Mouse (Mus musculus): ENCODE data around the gene Trp53. TPM values are rescaled to one million over a fixed set of nuclear protein-coding genes. Genes with fewer than 3 reads are reported as not detected.

The Trp53 gene
- polyA plus RNA-seq, 1 experiment from 2014 or later = 175 TPM

DNA sequence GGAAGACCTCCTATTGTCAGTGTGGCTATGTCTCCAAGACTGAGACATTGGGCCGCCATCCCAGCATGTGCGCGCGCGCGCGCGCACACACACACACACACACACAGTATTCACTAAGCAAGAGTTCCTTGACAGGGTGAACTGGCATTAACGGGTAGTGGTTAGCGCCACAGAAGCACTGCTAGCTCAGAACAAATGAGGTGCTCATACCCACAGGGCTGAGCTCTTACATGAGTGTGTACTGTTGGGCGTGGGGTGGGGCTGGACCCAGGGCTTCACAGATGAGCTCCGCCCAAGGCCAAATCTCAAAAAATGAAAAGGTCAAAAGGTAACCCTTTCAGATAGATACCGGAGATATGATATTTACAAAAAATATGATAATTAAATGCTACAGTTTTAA, 4.8 kb downstream of the Trp53 start:
- WGBS = 94% methylated on average over 13 of the region's 13 CpGs
- H3K9me3 ChIP-seq = no peaks in the 10 kb centered on the region
- H3K4me1 ChIP-seq (replicated peaks) = peaks cover 11% of the 10 kb centered on the region
- no peak overlapping the region for H3K4me2 ChIP-seq
- no peaks in the 10 kb centered on the region for H3K27me3 ChIP-seq
- H3K9ac ChIP-seq (replicated peaks) = no peak overlapping the region
- H3K27ac ChIP-seq = no peak overlapping the region
- H3K36me3 ChIP-seq = peaks cover 57% of the 10 kb centered on the region
- no peak for ATAC-seq (ENCODE audit: insufficient number of reproducible peaks, insufficient read depth, low FRiP score, low TSS enrichment, low read depth)
- no peak overlapping the region for H3K4me3 ChIP-seq (replicated peaks)

GRCm38 (mm10) chr11:69585718-69586325, 5.7 kb downstream of the Trp53 start:
- no peak for ATAC-seq (ENCODE audit: insufficient number of reproducible peaks, insufficient read depth, low FRiP score, low TSS enrichment, low read depth)
- H3K27me3 ChIP-seq = no peaks in the 10 kb centered on the region
- H3K4me2 ChIP-seq = no peak overlapping the region
- H3K36me3 ChIP-seq = peaks cover 66% of the 10 kb centered on the region
- no peaks in the 10 kb centered on the region for H3K9me3 ChIP-seq
- whole genome bisulfite sequencing = 82% methylated on average over 7 of the region's 7 CpGs
- H3K4me3 ChIP-seq (replicated peaks) = no peak overlapping the region
- no peak overlapping the region for H3K27ac ChIP-seq
- peaks cover 11% of the 10 kb centered on the region for H3K4me1 ChIP-seq (replicated peaks)
- H3K9ac ChIP-seq (replicated peaks) = no peak overlapping the region

DNA sequence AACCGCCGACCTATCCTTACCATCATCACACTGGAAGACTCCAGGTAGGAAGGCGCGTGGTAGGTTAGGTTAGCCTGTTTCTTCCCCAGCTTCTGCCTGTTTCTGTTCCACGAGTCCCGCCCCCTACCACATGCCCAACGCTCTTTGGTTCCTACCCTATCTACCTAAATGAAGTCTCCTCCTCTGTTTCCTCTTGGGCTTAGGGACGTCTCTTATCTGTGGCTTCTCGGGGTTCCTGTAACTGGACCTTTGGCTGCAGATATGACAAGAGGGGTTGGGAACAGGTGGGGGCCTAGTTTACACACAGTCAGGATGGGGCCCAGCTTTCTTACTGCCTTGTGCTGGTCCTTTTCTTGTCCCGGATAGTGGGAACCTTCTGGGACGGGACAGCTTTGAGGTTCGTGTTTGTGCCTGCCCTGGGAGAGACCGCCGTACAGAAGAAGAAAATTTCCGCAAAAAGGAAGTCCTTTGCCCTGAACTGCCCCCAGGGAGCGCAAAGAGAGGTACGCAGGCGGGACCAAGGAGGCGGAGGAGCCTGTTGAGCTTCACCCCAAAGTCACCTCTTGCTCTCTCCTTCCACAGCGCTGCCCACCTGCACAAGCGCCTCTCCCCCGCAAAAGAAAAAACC, 9.2 kb downstream of the Trp53 start:
- H3K36me3 ChIP-seq = peaks cover 84% of the 10 kb centered on the region
- no peak overlapping the region for H3K4me2 ChIP-seq
- H3K27ac ChIP-seq = no peak overlapping the region
- no peaks in the 10 kb centered on the region for H3K9me3 ChIP-seq
- H3K9ac ChIP-seq (replicated peaks) = no peak overlapping the region
- H3K4me1 ChIP-seq (replicated peaks) = no peaks in the 10 kb centered on the region; the same call in 1 of the 2 replicates
- H3K4me3 ChIP-seq (replicated peaks) = no peak overlapping the region
- 95% methylated on average over 22 of the region's 22 CpGs for WGBS
- ATAC-seq (ENCODE audit: insufficient number of reproducible peaks, insufficient read depth, low FRiP score, low TSS enrichment, low read depth) = no peak
- no peaks in the 10 kb centered on the region for H3K27me3 ChIP-seq

DNA sequence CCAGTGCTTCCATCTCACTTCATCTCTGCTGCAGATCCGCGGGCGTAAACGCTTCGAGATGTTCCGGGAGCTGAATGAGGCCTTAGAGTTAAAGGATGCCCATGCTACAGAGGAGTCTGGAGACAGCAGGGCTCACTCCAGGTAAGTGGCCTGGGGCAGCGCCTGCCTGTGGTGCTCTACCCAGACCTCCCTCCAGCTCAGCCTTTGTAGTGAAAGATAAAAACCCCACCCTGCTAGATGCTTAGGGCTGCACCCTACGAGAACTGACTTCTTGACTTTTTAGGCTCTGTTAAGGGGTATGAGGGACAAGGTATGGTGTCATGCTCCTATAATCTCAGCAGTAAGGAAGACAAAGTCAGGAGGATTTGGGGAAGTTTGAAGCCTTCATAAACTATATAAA, 10.5 kb downstream of the Trp53 start:
- 95% methylated on average over 8 of the region's 8 CpGs for WGBS
- H3K27ac ChIP-seq = no peak overlapping the region
- no peaks in the 10 kb centered on the region for H3K27me3 ChIP-seq
- H3K36me3 ChIP-seq = peaks cover 86% of the 10 kb centered on the region
- ATAC-seq (ENCODE audit: insufficient number of reproducible peaks, insufficient read depth, low FRiP score, low TSS enrichment, low read depth) = no peak
- no peaks in the 10 kb centered on the region; the same call in 1 of the 2 replicates for H3K4me1 ChIP-seq (replicated peaks)
- no peak overlapping the region for H3K4me2 ChIP-seq
- H3K9me3 ChIP-seq = no peaks in the 10 kb centered on the region
- no peak overlapping the region for H3K9ac ChIP-seq (replicated peaks)
- H3K4me3 ChIP-seq (replicated peaks) = no peak overlapping the region

DNA sequence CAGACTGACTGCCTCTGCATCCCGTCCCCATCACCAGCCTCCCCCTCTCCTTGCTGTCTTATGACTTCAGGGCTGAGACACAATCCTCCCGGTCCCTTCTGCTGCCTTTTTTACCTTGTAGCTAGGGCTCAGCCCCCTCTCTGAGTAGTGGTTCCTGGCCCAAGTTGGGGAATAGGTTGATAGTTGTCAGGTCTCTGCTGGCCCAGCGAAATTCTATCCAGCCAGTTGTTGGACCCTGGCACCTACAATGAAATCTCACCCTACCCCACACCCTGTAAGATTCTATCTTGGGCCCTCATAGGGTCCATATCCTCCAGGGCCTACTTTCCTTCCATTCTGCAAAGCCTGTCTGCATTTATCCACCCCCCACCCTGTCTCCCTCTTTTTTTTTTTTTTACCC, 11.3 kb downstream of the Trp53 start:
- H3K27ac ChIP-seq = no peak overlapping the region
- no peaks in the 10 kb centered on the region for H3K4me1 ChIP-seq (replicated peaks)
- WGBS = 82% methylated on average over 3 of the region's 3 CpGs
- no peaks in the 10 kb centered on the region for H3K9me3 ChIP-seq
- no peak overlapping the region for H3K4me3 ChIP-seq (replicated peaks)
- H3K27me3 ChIP-seq = no peaks in the 10 kb centered on the region
- ATAC-seq (ENCODE audit: insufficient number of reproducible peaks, insufficient read depth, low FRiP score, low TSS enrichment, low read depth) = no peak
- H3K36me3 ChIP-seq = peaks cover 84% of the 10 kb centered on the region
- H3K9ac ChIP-seq (replicated peaks) = no peak overlapping the region
- H3K4me2 ChIP-seq = no peak overlapping the region

DNA sequence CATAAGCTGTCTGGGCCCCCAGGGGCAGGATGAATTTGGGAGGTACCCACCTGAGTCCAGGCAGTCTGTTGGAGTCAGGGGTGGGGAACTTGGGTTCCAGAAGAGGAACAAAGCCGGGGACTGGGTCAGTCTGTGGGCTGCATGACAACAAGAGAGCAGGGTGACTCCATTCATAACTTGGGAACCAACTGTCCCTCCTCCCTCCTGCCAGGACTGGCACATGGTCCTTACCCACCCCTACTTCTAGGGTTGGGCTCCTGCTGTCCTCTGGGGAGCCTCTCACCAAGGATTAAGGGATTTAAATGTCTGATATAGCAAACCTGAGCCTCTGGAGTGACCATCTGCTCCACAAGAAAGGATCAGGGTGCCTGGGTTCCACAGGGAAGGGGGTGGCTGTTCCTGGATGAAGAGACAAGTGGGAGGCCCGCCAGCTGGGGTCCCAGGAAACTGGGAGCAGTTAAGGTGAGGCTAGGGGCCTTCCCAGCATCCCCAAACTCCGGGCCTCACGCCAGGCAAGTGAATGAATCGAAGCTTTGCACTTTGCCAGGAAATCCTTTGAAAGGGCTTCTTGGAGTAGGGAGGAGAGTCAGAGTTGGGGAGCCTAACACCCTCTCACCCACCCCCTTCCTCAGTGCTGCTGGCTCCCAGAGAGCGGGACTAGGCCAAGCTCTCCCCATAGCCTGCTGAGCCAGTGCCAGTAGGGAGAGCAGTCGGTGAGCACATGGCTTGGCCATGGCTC, 11.9 kb downstream of the Trp53 start:
- H3K4me3 ChIP-seq (replicated peaks) = no peak overlapping the region
- H3K27ac ChIP-seq = 0 out of 2 replicates have a peak overlapping the region, but pooled peaks have one; percentile 7
- no peak for ATAC-seq (ENCODE audit: insufficient number of reproducible peaks, insufficient read depth, low FRiP score, low TSS enrichment, low read depth)
- H3K9me3 ChIP-seq = no peaks in the 10 kb centered on the region
- H3K4me2 ChIP-seq = no peak overlapping the region
- H3K36me3 ChIP-seq = peaks cover 77% of the 10 kb centered on the region
- WGBS = 80% methylated on average over 7 of the region's 7 CpGs
- H3K9ac ChIP-seq (replicated peaks) = no peak overlapping the region
- H3K27me3 ChIP-seq = no peaks in the 10 kb centered on the region
- no peaks in the 10 kb centered on the region for H3K4me1 ChIP-seq (replicated peaks)

DNA sequence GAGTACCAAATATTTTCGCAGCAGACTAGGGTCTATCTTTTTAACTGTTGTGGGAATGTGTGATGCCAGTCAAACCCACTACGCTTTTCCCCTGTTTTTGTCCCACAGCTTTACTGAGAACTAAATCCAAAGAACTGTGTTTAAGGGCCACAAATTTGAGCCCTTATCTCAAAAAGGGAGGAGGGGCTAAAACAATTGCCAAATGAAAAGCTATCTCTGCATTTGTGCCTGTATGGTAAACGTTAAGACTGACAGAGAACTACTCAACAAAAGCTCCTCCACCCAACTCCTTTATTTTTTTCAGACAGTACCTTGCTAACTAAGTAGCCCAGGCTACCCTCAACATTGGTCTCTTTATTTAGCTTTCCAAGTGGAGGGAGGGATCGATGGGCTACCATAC, 12.6 kb downstream of the Trp53 start:
- Histone ChIP-seq H3K27me3 (no peaks in the 10 kb centered on the region), H3K27ac (no peak overlapping the region), H3K36me3 (peaks cover 70% of the 10 kb centered on the region), H3K4me3 (replicated peaks) (no peak overlapping the region), H3K4me2 (no peak overlapping the region), H3K4me1 (replicated peaks) (no peaks in the 10 kb centered on the region), H3K9me3 (no peaks in the 10 kb centered on the region), H3K9ac (replicated peaks) (no peak overlapping the region)
- 82% methylated on average over 4 of the region's 4 CpGs for WGBS
- no peak for ATAC-seq (ENCODE audit: insufficient number of reproducible peaks, insufficient read depth, low FRiP score, low TSS enrichment, low read depth)

GRCm38 (mm10) chr11:69594853-69595252, 14.7 kb downstream of the Trp53 start:
- no peak overlapping the region for H3K4me2 ChIP-seq
- H3K4me1 ChIP-seq (replicated peaks) = peaks cover 7% of the 10 kb centered on the region
- no peak overlapping the region for H3K4me3 ChIP-seq (replicated peaks)
- H3K36me3 ChIP-seq = peaks cover 50% of the 10 kb centered on the region
- H3K27ac ChIP-seq = no peak overlapping the region
- WGBS = 96% methylated on average over 6 of the region's 6 CpGs
- no peaks in the 10 kb centered on the region for H3K27me3 ChIP-seq
- no peaks in the 10 kb centered on the region for H3K9me3 ChIP-seq
- ATAC-seq (ENCODE audit: insufficient number of reproducible peaks, insufficient read depth, low FRiP score, low TSS enrichment, low read depth) = no peak
- no peak overlapping the region for H3K9ac ChIP-seq (replicated peaks)

GRCm38 (mm10) chr11:69599436-69599835, 19.3 kb downstream of the Trp53 start:
- Histone ChIP-seq H3K27me3 (peaks cover 21% of the 10 kb centered on the region), H3K4me3 (replicated peaks) (no peak overlapping the region), H3K9ac (replicated peaks) (no peak overlapping the region), H3K4me1 (replicated peaks) (peaks cover 27% of the 10 kb centered on the region), H3K9me3 (no peaks in the 10 kb centered on the region), H3K27ac (peak overlapping the region; percentile 53; the same call in 1 of the 2 replicates), H3K36me3 (peaks cover 10% of the 10 kb centered on the region), H3K4me2 (peak overlapping the region; percentile 11; the same call in 1 of the 2 replicates)
- WGBS = 7% methylated on average over 9 of the region's 9 CpGs
- no peak for ATAC-seq (ENCODE audit: insufficient number of reproducible peaks, insufficient read depth, low FRiP score, low TSS enrichment, low read depth)

- peaks cover 27% of the 10 kb centered on the region for H3K27me3 ChIP-seq
- no peak overlapping the region for H3K4me3 ChIP-seq (replicated peaks)
- peaks cover 5% of the 10 kb centered on the region for H3K36me3 ChIP-seq
- H3K9me3 ChIP-seq = no peaks in the 10 kb centered on the region
- no peak overlapping the region for H3K9ac ChIP-seq (replicated peaks)
- H3K4me1 ChIP-seq (replicated peaks) = peaks cover 33% of the 10 kb centered on the region
- peak overlapping the region; percentile 11 for H3K4me2 ChIP-seq
- peak overlapping the region; percentile 30 for H3K27ac ChIP-seq
- WGBS = 13% methylated on average over 6 of the region's 6 CpGs
- ATAC-seq (ENCODE audit: insufficient number of reproducible peaks, insufficient read depth, low FRiP score, low TSS enrichment, low read depth) = peak; percentile 61; the same call in 1 of the 2 replicates
These were observed 19.9 kb downstream of the Trp53 start for GRCm38 (mm10) chr11:69600098-69600497.

DNA sequence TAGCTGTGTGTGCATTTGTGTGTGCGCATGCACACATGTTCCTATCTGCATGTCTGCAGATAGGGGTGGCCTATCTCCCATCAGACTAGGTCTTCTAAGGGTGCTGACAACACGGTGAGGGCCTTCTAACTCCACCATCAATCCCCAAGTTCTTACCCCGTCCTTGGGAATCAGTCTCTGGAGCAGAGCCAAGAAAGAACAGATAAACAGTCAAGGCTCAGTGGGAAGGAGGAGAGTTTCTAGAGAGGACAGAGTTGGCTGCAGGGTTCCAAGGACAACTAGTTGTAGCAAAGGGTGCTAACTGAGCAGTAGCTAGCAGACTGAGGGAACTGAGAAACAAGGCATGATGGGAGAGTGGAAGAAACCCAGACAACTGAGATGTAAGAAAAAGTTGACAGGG, 21.6 kb downstream of the Trp53 start:
- Histone ChIP-seq H3K9ac (replicated peaks) (no peak overlapping the region), H3K9me3 (no peaks in the 10 kb centered on the region), H3K27ac (no peak overlapping the region), H3K4me3 (replicated peaks) (no peak overlapping the region), H3K36me3 (no peaks in the 10 kb centered on the region), H3K4me2 (no peak overlapping the region), H3K27me3 (peaks cover 27% of the 10 kb centered on the region), H3K4me1 (replicated peaks) (peaks cover 41% of the 10 kb centered on the region)
- whole genome bisulfite sequencing = 86% methylated on average over 3 of the region's 3 CpGs
- ATAC-seq (ENCODE audit: insufficient number of reproducible peaks, insufficient read depth, low FRiP score, low TSS enrichment, low read depth) = no peak
